Mouse (Mus musculus): ENCODE data around the gene Smarcal1. TPM values are rescaled to one million over a fixed set of nuclear protein-coding genes. Genes with fewer than 3 reads are reported as not detected.

Smarcal1 gene
- 10 to 100 TPM; 44.8 to 47.0 TPM for total RNA-seq (2021)
- long read RNA-seq, experiment 1, transcript Smarcal1-201 (17 exons, 3,059 nt): major isoform, 16 of 22 reads
- long read RNA-seq, experiment 1, partial matches to known transcripts: 4 of 22 reads
- long read RNA-seq, experiment 1, other reads (novel, unspliced or antisense): 1 of 22 reads
- long read RNA-seq, experiment 2, transcript Smarcal1-201 (17 exons, 3,059 nt): major isoform, 7 of 9 reads
- long read RNA-seq, experiment 2, partial matches to known transcripts: 0 of 9 reads
- long read RNA-seq, experiment 2, other reads (novel, unspliced or antisense): 2 of 9 reads

DNA sequence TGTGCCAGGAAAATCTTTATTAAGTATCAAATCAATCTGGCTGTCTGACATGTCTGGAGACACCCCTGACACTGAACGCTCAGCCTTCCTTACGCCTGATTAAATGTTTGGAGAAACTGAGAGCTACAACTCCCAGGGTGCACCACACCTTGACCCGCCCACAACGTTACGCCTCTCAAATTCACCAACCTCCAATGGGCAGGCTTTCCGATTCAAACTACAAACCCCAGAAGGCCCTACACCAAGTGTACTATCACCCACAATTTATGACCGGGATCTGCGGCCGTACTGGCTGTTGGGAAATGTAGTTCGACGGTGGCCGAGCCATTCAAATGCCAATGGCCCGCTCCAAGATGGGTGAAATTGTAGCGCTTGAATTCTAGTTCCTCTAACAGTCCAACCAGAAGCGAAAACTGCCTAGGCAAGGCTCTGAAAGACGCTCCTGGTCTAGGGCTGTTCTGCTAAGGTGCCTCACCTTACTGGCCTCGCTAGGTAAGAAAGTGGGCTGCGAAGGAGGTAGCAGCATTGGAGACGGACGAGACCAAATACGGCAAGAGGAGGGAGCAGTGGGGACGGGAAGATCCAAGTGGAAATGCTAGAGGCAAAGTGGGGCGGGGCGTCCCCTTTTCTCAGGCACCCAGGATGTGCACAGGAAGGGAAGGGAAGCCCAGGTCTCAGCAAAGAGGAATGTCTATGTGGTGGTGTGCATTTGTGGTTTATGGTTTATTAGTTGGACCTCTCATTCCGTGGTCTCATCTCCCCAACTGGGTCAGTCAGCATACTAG lies at the start of gene Smarcal1:
TSS of gene Smarcal1 (plus strand) at position 305 of the 785 bp plus-strand sequence.
- peak; percentile 92 to 94 for DNase-seq

DNA sequence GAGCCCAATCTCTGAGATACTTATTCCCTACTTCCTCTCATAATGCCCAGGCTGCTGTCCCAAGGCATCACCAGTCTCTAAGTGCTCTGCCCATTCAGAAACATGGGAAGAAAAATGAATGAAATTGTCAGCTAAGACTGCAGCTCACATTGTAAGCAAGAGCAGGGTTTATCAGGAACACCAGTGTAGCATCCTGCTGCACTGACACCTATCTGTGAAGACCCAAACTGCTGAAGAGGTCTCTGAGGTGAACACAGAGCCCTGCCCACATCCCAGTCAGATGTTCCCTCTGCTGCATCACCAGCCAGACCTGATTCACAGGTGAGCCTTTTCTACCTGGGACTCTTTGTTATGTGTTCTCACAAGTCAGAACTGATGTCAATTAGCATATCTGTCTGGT lies 49.6 kb upstream of the Smarcal1 start:
- DNase-seq: no peak

DNA sequence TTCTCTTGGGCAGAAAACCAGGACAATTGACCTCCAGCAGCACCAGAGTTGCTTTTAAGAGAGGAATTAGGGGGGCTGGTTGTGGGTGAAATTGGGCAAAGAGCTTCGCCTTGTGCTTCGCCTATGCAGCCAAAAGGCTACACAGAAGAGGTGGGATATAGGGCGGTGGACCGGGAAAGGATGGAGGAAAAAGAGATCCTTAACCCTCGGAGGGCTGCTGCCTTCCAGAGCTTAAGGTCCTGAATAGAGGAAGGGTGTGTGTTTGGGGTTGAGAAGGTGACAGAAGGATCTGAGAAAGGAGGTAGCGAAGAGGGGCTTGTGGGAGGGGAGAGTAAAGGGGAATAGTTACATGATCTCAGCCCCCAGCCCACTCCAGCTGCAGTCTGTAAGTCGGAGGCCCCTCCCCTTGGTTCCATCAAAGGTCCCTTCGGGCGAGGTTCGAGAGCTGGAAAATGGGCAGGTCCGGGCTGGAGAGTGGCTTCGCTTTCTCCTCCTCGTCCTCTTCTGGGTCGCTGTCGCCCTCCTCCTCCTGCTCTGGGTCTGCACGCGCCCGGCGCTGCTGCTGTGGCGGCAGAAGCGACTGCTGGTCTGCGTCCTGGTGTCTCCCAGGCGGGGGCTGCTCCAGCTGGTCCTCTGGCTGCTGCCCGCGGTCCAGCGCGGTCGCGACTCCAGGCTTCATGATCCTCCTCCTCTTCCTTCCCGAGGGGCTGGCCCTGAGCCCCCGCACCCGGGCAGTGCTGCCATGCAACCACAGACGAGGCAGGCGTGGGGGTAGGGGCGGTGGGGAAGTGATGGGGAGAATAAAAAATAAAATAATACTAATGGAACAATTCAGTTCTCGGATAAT lies 47.1 kb upstream of the Smarcal1 start:
- DNase-seq: peak; percentile 1 to 3

DNA sequence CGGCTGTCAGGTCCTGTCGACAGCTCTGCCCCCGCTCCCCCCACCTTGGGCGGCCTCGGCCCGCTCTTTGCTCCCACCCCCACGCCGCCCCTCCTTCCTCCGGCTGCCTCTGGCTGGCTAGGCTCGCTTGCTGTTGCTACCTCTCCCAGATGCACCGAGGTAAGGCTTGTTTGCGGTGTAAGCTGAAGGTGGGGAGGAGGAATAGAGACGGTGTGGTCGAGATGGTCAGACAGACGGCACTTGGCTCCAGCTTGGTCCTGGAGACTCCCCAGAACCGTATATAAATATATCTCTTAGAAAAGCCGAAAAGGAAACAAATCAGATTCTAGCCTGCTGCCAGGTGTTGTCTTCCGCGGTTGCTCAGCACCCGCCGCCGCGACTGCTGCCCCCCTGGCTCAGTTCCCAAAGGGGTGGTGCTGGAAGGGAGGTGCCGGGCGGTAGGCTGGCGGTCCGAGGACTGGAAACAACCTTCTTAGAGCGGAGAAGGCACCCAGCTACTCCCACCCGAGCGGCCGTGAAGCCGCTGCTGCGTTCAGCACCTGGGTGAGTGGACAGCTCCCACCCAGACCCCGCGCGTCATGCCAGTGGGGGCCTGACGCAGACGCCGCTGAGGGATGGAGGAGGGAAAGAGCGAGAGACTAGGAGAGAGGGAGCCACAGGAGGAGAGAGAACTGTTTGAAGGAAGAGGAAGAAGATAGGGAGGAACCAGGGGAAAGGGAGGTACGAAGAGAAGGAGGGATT lies 46.3 kb upstream of the Smarcal1 start, which contains the start of gene March4:
TSS of gene March4 (minus strand) at position 320 of the 741 bp plus-strand sequence.
- DNase-seq: peak; percentile 80 to 85

DNA sequence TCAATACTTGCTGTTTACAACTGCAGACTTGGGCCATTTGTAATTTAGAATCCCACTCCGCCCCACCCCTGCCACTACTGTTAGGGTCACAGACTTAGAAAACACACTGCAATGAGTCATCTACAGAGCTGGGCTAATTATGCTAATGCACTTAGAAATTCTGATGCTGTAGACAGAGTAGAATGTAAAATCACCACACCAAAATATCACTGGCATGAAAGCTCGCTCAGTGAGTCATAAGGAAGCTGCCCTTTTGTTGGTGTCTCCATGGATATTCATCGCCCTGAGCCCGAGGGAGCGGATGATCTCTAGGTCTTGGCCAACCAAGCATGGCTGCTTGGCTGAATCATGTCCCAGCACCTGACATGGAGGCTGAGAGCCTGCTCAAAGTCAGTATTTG lies 44.8 kb upstream of the Smarcal1 start:
- no peak for DNase-seq

DNA sequence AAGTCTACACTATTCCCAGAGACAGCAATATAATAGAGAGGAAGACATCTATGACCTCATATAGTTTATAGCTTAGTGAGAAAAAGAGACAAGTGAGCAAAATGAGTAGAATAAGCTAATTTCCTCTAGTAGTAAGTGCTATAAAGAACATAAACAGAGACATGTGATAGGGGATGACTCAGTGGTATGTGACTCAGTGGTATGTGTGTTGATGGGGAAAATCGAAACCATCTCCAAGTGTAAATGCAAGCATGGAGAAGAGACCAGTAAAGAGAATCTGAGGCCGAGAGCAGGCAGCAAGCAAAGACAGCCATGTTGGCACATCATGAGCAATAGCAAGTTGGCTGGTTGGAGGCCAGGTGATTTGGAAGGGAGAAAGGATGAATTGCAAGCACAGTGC lies 32.7 kb upstream of the Smarcal1 start:
- DNase-seq: no peak

DNA sequence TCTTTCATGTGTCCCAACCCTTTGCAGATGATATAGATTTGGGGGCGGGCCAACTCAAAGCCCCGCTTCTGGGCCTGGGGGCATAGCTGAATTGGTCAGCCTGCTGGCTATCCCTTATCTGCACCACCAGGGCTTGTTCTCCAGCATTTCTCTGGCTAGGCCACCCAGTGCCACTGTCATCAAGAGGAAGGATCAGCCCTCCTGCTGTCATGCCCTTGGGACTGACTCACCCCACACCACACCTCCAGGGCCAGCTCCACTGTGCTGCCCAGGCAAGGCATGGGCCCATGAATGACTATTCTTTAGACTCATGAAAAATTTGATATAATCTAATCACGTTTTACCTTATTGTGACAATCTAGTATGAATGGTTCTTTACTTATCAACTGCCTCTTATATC lies 26.6 kb upstream of the Smarcal1 start:
- peak; percentile 63 to 66 for DNase-seq

DNA sequence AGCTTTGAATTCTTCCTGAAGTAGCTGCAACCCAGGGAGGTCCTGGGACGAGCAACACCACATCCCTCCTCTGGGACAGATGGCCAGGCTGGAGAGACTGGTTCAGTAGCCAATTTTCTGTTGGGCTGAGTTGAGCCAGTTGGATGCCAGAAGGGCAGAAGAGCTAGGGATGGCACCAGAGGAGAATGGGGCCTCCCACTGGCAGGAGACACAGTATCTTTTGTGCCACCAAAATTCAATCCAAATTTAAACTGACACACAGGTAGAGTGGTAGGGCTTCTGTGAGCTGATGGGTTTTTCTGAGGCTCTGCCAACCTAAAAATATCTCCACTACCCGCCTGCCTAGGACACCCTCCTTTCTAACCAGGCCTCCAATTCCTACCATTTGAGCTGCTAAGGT lies 24.4 kb upstream of the Smarcal1 start:
- no peak for DNase-seq

DNA sequence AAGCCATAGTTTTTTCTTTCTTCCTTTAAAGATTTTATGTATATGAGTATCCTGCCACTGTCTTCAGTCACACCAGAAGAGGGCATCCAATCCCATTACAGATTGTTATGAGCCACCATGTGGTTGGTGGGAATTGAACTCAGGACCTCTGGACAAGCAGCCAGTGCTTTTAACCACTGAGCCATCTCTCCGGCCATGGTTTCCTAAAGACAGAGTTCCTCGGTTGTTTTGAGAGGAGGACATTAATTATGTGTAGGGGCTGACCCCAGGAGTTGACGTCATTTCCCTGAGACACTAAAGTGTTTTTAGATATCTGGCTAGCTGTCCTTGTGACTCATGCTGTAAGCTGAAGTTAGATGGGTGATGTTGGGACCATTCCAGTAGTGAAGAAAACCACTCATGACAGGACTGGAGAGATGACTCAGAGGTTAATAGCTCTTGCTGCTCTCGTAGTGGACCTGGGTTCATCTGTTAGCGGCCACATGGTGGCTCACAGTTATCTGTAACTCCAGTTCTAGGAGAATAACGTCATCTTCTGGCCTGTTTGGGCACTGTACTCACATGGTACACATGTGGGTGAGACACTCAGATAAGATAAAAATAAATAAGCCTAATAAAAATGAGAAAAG lies 18.6 kb upstream of the Smarcal1 start:
- peak; percentile 53 to 63 for DNase-seq

DNA sequence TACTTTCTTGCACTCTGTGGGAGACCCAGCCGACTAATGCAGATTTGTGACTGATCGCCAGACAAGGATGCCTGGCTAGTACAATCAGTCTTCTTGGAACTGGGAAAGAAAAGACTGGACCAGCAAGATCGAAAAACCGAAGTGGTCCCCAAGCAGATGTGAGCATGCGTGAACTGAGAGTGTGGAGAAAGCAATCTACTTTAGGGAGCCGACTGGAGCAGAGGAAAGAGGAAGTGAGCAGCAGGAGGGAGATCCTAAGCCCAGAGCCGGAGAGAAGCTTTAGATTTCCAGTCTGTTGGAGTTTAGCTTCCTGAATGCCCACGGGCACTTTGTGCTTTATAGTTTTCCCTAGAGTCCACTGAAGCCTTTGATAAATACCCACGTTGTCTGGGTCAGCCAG lies 16.0 kb upstream of the Smarcal1 start:
- no peak for DNase-seq

DNA sequence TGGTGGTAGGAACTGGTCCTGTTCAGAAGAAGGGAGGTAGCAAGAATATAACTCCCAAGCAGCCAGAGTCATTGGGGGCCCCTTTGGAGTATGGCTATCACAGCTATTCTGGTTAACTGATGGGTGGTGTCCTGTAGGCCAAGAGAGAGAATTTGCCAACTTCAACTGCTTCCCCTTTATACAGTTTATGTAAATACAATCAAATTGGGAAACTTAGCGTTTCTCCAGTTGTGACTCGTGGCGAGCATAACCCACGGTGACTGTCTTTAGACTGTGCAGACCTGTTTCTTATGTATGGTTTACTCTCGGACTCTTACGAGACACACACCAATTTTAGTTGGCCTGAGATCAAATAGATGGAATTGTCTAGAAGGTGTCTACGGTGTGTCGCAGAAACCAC lies 14.3 kb upstream of the Smarcal1 start:
- no peak for DNase-seq

DNA sequence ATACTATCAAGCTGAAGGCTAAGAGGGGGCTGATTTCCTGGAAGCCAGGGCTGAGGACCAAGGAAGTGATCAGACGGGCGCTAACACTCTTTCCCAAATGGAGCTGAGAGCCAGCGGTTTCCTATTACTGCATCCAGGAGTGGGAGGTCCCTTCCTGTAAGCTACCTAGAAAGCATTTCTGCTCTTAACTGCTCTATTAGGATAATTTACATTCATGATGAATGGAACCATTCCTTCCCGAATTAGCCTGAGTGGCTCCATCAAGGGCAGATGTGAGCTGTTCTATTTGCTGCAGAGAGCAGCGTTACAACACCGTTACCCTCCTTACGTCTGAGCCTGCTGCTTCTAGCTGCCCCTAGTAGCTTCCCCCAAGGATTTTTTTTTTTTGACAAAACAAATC lies 9.0 kb upstream of the Smarcal1 start:
- peak in 1 of 2 experiments; percentile 21 for DNase-seq

DNA sequence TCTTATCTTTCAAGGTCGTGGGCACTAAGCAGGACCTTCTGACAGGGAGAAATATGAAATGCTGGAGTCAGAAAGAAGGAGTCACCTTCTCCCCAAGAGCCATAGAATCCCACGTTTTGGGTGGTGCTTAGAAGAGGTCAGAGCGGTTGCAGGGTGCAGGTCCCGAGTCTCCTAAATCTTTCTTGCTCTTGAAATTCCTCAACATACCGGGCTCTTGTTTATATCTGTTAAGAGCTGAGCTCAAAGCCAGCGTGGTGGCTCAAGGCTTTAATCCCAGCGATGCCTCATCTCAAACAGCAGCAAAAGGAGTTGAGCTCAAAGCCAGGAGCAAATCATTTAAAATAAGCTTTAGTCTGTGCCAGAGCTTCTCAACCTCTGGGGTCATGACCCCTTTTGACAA lies 8.4 kb upstream of the Smarcal1 start:
- DNase-seq: no peak

DNA sequence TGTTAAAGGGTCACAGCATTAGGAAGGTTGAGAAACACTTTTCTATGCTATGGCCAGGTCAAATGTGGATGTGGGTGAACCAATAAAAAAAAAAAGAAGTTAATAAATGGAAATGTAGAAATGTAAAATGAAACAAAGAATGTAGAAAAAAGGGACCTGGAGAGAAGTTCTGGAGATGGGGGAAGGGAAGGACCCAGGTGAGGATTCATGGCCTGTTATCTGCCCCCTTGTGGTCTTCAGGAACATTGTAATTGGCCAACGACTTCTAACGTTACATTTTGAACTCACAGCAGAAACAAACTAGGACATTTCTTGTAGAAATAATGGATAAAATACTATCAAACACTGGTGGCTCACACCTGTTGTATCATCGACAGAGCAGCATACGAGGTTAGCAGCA lies 7.9 kb upstream of the Smarcal1 start:
- DNase-seq: no peak

DNA sequence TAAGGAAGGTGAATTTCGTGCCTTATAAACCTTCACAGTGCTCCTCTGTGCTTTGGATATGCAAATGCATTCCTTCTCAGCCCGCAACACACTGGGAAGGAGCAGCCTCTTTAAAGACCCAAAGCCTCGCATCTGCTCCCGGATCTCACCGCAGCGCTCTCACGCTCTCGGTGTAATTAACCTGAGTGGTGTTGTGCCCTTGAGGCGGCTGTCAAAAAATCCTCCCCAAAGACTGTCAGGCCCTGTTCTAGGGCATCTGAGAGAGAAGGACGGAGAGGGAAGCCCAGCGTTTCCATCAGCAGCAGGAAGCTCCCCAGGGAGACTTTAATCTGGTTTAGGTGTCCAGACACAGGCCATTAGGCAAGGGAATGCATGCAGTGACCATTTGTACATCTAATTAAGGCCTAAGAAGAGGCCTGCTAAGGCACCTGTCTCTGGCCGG lies 5.5 kb upstream of the Smarcal1 start:
- no peak for DNase-seq

DNA sequence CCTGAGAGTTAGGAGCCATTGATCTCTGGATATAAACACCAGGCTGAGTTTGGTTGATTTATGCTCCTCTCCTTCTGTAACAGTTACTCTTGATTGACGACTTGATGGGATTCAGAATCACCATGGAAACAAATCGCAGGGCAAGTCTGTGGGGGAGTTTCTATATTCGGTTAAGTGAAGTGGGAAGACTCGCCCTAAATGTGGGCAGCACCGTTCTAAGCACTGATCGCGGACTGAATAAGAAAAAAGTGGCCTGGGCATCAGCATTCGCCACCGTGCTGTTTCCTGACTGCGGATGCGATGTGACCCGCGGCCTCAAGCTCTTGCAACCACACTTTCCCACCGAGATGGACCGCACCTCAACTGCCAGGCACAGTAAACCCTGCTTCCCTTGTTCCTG lies 4.7 kb upstream of the Smarcal1 start:
- DNase-seq: no peak

DNA sequence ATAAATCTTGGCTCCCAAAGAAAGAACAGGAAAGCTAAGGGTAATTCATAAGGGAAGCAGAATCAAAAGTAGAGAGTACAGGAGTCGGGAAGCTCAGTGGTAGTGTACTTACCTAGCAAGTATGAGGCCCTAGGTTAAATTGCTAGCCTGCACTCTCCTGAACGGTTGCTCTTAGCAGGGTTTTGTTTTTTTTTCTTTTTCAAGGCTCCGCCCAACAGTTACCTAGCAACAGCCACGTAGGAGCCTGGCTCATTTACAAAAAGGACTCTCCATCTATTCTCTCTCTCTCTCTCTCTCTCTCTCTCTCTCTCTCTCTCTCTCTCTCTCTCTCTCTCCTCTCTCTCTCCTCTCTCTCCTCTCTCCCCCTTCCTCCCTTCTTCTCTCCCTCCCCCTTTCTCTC lies 4.2 kb upstream of the Smarcal1 start:
- no peak for DNase-seq

DNA sequence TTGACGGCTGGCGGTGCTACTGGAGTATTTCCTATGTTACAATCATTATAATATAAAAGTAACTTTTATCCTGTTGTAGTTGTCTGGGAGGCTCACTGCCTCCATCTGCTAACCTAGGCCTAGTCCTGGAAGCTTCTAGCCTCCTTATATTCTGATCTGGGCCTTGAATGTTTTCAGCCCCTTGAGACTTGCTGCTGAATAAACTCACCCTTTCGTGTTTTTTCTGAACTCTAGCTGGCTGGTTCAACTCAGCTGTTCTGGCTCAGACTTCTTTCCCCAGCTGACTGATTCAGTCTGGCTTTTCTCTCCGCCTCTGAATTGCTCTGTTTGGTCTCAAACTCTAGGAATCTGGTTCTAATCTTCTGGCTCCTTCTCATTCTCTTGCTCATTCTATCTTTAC lies 855 bp downstream of the Smarcal1 start:
- DNase-seq: no peak

DNA sequence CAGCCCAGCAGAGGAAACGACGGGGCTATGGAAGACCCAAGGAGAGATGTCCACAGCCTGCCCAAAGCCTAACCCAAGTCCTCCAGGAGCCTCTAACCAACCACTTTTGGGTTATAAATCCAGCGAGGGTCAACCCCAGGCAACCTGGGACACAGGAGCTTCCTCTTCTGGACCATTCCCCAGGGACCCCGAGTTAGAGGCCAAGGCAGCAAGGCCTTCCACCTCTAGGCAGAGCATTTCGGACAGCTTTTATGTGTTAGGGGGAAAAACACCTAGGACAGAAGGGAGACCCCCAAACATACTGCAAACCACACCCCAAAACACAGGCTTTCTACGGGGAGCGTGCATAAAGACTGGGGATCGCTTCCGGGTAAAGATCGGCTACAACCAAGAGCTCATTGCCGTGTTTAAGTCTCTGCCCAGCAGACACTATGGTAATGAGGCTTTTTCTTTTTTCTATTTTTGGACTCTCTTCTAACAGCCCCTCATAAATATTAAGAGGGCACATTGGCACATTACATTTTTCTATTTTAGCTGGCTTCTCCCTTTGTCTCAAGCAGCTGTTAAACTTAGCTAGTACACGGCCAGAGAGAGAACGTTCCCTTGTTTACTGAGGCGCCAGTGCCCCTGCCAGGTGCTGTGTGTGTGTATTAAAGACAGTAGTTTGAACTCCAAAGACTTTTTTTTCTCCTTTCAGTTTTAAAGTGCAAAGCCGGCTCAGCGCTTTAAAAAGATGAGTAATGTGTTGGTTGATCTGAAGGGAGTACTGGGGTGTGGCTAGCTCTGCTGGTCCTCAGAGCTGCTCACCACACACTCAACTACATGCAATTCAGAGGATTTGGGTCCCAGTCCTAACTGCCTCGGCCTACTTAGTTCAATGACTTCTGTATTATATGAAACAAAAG lies 3.2 kb downstream of the Smarcal1 start:
- no peak for DNase-seq

DNA sequence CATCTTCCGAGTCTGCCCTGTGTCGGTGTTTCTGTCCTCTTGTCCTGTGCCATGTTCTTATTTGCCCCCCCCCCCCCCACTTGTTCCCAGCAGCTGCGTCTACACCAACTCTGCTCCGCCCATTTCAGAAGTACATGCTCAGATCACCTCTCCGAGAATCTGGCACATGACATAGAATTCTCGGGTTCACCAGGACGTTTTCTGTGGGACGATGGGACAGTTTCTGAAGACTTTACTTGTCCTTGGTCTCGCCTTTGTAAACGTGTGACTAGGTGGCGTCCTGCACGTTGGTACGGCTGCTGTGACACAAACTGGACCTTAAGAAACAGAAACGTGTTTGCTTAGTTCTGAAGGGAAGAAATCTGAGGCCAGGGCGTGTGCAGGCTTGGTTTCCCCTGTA lies 4.5 kb downstream of the Smarcal1 start:
- no peak for DNase-seq

All from adrenal gland, postnatal 36 days (tissue).